Mouse (Mus musculus) CD4-positive helper T cell, adult 2 months (primary cell): Measurements from ENCODE around the gene Gm12184.
"Not testable (repeated sequence)": the region's sequence is repeated elsewhere in the genome, so short reads cannot be mapped to it uniquely, and the experiment has no call there.

ENCODE experiments used
- DNase-seq: peaks from one replicate; pipeline ENCODE4 v3.0.0-alpha.2; 2012; ENCODE audit warnings: low read depth, missing footprints, low spot score

Gm12184 gene

GRCm38 (mm10) chr11:48823536-48823972, 2.9 kb downstream of the Gm12184 start:
- DNase-seq = peak; percentile 89

GRCm38 (mm10) chr11:48822768-48823512, 3.5 kb downstream of the Gm12184 start:
- no peak for DNase-seq

- not testable (repeated sequence) for DNase-seq
Measured at GRCm38 (mm10) chr11:48821299-48821698, 5.2 kb downstream of the Gm12184 start.

- DNase-seq = no peak
Measured at GRCm38 (mm10) chr11:48820308-48820674, 6.2 kb downstream of the Gm12184 start.

DNA sequence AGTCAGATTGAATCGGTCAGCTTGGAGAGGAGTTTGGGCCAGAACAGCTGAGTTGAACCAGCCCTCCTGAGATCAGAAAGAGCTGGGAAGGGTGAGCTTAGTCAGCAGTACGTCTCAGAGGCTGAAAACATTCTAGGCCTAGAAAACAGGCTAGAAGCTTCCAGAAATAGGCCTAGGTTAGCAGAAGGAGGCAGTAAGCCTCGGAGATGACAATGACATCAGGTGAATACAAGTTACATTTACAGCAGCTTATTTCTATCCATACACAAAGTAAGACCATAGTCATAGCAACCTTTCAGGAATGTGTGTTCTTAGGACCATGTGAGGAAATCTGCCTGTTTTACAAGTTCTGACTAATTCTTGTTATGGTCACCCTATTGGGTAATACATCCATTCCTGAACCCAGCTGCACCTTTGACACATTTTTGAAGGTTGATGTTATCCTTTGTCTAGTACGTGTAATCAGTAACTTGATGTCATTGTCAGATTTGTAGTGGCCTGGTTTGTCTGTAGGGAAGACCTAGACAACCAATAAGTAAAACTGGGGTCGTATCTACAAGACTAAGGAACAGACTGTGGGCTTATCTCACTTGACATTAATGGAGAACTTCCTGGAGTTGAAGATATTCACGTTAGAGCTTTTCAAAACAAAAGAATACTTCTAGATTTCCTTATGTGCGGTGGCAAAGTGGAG, 6.7 kb downstream of the Gm12184 start:
- no peak for DNase-seq

DNA sequence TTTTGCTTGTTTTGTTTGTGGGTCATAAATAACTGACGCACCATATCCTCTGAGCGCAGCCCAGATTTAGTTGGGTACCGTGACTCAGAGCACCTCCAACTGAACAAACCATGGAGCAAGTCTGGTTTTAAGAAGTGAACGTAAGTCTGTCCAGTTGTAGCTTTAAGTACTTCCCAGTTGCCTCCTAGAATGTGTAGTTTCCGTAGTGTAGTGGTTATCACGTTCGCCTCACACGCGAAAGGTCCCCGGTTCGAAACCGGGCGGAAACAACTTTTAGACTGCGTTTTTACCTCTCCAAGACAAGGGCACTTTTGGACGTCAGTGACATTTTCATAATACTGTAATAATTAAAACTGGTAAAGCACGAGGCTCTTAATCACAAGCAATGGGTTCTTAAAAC, 8.1 kb downstream of the Gm12184 start:
- DNase-seq = peak; percentile 94

- no peak for DNase-seq
Measured at GRCm38 (mm10) chr11:48817794-48818193, 8.7 kb downstream of the Gm12184 start.

- DNase-seq = peak; percentile 99
Measured at GRCm38 (mm10) chr11:48816800-48817665, 9.4 kb downstream of the Gm12184 start, which contains the start of gene Trim41. TSS of gene Trim41 (minus strand) at chr11:48817353.

DNA sequence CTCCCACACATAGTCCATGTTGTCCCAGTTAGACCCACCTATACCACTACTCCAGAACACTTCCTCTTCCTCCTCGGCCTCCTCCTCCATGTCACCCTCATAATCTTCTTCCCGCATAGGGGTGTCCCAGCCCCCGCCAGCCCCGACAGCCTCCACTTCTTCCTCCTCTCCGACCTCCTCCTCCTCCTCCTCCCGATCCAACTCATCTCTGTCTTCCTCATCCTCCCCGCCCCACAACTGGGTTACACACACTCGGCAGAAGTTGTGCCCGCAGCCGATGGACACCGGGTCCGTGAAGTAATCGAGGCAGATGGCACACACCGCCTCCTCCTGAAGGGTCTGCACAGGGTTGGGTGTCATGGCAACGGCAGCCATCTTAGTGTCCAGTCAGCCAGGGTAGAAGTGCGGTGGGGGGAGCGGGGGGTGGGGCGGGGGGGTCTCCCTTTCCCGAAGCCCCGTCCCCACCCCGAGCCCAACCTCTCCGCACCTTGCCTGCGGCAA, 10.1 kb downstream of the Gm12184 start:
- no peak for DNase-seq

DNA sequence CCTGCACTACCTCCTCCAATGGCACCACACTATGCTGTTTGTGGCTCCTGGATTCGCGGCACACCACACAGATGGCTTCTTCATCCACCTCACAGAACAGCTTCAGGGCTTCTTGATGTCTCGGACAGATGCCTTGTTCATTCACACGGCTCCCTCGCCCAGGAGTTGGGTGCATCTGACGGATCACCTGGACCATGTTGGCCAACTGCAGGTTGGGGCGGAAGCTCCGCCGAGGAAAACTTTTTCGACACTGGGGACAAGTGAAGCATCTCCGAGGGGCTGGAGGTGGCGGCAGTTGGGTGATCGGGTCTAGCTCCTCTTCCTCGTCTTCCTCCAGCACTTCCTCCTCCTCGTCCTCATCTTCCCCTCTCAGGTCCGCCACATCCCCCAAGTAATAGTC, 10.6 kb downstream of the Gm12184 start:
- DNase-seq = no peak

GRCm38 (mm10) chr11:48813782-48814181, 12.7 kb downstream of the Gm12184 start:
- DNase-seq = no peak

DNA sequence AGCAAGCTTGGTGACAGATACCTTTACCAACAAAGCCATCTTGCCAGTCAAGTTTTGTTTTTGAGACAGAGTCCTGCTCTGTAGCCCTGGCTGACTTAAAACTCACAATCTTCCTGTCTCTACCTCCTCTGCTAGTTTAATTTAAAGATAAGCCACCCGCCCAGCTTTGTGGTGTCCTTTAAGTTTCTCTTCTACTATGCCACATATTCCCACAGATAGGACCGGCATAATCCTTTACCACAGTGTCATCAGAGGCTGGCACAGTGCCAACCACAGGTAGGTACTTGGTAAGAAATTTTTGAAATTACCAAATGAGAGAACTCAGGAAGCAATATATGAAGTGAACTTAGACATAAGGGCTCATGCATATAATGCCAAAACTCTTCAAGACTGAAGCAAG, 16.3 kb downstream of the Gm12184 start:
- DNase-seq = no peak

GRCm38 (mm10) chr11:48809434-48809830, 17.0 kb downstream of the Gm12184 start:
- DNase-seq = no peak

GRCm38 (mm10) chr11:48808737-48809433, 17.6 kb downstream of the Gm12184 start:
- DNase-seq = no peak

- no peak for DNase-seq
Measured at GRCm38 (mm10) chr11:48808304-48808646, 18.2 kb downstream of the Gm12184 start.

GRCm38 (mm10) chr11:48807563-48808303, 18.7 kb downstream of the Gm12184 start:
- DNase-seq = no peak

- no peak for DNase-seq
Measured at GRCm38 (mm10) chr11:48806856-48807562, 19.4 kb downstream of the Gm12184 start.

DNA sequence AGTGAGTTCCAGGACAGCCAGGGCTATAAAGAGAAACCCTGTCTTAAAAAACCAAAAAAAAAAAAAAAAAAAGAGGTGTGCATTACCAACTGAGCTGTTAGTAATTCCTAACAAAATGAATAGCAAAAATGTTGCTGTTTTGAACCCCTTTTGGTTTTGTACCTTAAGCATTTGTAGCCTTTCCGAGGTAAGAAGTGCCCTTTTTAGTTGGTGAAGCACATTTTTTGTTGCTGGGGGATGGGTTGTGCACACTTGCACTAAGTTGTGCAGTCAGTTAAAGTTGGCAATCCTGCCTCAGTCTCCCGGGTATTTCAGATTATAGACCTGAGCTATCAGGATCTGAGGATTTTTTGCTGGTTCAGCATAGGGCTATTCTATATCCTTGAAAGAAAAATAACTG, 21.5 kb downstream of the Gm12184 start:
- DNase-seq = no peak

- no peak for DNase-seq
Measured at GRCm38 (mm10) chr11:48803988-48804387, 22.5 kb downstream of the Gm12184 start.
